Mouse (Mus musculus) B cell, adult 62 days (primary cell): Measurements from ENCODE around the gene Gpd1. TPM values are rescaled to one million over a fixed set of nuclear protein-coding genes. Genes with fewer than 3 reads are reported as not detected.

Source experiments
- total RNA-seq: library from RNA; stranded (reverse); gene quantifications from 4 replicates; pipeline ENCODE4 v1.2.4, GENCODE M21; 2023

The Gpd1 gene
- 0.77 to 2.6 TPM (median 1.2 TPM) in 4 replicates for total RNA-seq

DNA sequence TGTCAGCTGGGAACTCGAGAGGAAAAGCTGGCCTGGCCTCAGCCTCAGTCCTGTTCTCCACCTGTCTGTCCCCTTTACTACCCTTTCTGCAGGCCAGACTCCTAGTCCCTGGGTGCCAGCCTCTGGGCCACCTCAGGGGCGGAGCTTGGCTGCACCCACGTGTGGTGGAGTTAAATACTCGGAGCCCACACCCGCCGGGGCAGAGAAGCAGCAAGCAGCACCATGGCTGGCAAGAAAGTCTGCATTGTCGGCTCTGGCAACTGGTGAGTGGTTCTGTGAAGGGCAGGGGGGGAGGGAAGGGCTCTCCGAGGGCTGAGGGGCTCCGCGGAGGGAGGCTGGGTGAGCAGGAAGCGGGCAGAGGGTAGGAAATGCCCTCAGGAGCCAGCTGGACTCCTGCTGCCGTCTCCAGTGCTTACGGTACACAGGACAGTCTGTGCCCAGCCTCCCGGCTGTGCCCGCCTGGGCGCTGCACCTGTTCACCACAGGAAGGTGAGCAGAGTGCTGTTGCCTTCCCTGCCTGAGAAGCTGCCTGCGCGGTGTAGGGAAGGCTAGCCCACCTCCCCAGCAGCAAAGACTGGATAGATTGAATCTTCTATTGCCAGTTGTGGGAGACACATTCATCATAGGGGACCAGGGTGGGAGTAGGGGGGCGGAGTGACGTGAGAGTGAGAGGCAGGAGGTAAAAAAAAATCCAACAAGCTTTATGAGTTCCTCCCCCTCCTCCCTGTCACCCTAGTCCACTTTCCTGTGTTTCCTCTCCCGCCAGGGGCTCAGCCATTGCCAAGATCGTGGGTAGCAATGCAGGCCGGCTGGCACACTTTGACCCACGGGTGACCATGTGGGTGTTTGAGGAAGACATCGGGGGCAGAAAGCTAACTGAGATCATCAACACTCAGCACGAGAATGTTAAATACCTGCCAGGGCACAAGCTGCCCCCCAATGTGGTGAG, at the start of gene Gpd1:
Gene Gpd1, plus strand, starts transcription at position 130 of the 949 bp plus-strand sequence.

DNA sequence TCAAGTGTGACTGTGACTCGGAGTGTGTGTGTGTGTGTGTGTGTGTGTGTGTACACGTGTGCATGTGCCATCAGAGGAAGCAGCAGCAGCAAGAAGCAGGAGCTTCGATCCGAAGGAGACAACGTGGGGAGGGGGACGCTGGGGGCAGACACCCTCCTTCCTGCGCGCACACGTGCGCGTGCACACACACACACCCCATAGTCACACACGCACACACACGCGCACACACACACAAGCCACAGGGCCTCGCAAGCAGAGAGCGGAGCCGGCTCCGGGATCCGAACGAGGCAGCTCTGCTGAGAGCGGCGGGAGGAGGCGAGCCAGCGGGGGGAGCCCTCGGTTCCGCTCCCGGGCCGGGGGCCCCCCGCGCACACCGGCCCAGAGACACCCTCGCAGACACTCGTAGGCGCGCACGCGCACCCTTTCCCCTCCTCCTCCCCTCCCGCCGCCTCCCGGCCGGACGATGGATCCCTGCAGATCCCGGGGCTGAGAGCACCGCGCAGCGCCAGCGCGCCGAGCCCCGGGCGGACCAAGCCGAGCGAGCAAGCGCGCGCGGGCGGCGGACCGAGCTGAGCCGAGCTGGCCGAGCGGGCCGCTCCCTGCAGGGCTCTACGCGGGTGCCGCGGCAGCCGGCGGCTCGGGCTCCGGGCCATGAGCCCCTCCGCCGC, 47.0 kb upstream of the Gpd1 start, which contains the start of gene Asic1:
Gene Asic1, plus strand, starts transcription at position 215 of the 668 bp plus-strand sequence.

DNA sequence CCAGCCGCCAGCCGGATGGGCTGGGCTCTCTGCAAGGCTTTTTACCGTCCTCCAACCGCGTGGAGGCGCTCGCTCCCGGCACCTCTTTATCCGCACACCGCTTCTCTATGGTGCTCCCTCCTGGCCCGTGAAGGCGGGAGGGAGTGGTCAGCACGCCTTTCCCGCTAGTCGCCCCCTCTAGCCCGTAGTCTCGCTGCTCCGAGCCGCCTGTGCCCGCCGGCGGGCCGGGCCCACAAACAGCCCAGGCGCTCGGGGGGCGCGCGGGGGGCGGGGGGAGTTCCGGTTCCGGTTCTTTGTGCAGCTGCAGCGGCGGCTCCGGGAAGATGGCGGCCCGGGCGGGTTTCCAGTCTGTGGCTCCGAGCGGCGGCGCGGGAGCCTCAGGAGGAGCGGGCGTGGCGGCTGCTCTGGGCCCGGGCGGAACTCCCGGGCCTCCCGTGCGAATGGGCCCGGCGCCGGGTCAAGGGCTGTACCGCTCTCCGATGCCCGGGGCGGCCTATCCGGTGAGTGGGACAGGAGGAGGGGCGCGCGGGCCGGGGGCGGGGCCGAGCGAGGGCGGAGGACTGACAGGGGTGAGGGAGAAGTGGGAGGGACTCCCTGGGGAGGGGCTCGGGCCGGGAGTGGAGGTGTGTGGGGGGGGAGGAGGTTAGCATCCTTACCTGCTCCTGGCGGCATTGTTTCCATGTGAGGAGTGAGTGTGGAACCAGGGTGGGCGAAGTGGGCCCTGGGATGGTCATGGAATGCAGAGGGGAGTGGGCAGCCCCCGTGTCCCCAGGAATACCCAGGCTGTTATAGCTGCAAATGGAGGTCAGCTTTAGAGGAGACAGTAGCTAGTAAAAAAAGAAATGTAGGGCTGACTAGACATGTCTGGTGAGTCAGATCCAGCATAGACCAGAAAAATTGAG, 15.1 kb upstream of the Gpd1 start, which contains the start of gene Smarcd1:
Gene Smarcd1, plus strand, starts transcription at position 131 of the 902 bp plus-strand sequence.

DNA sequence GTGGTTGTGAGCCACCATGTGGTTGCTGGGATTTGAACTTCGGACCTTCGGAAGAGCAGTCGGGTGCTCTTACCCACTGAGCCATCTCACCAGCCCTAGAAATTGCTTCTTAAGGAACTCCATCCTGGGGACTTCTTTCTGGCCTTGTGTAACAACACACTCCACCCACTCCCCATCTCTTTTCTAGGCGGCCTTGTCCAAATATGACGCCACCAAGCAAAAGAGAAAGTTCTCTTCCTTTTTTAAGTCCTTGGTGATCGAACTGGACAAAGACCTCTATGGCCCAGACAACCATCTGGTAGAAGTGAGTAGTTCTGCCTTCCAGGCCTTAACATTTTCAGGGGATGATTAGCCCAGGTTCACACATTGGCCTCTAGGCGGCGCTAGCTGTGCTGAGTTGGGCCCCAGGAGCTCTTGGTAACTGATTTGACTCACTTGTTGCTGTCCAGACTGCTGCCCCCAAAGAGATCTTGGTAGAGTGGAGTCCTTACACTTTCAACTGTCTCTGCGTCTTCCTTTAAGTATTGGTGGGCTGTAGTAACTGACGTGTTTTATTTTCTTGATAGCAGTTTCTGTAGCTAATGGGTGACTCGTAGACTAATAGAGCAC, 11.8 kb upstream of the Gpd1 start, which contains the start of gene Gm17349:
Gene Gm17349, minus strand, starts transcription at position 51 of the 609 bp plus-strand sequence.

DNA sequence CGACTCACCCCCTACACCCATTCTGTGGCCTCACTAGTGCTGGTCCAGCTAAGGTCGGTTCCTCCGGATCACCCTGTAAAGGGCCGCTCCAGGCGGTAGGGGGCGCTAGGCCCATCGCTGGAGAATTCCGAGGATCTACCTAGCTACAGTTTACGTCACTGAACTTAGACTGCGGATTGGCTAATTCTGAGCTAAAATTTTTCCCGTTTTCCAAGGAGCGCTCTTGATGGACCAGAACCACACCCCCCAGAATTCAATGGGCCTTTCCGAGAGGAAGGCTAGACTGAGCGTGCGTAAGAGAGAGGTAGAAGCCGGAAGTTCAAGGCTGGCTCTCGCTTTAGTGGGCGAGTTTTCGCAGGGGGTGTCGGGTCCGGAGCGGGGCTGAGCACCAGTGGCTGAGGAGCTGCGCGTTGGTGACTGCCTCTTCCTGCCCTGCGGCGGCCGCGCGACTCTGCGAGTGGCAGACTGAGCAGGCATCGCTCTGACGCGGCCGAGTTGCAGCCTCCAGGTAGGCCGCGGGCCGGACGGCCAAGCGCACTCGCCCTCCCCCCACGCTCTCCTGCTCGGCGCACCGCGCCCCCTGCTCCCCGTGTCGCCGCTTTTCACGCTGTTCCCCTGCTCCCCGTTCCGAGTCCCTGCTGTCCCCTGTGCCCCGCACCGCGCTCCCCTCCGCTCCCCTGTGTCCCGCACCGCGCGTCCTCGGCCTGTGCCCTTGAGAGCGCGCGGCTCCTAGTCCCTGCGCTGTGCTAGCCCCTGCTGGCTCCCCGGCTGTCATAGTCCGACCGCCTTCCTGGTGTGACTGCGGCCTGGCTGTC, 8.2 kb downstream of the Gpd1 start, which contains the start of gene Cox14:
Gene Cox14, plus strand, starts transcription at position 278 of the 815 bp plus-strand sequence.

DNA sequence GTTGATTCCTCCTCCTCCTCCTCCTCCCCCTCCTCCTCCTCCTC, 55.4 kb downstream of the Gpd1 start, which contains the start of gene Cers5:
Gene Cers5, minus strand, starts transcription at position 5 of the 44 bp plus-strand sequence.

Other genes starting within 250 kb of the Gpd1 start
- 5.0 to 6.7 TPM (median 6.3 TPM) in 4 replicates for gene Bcdin3d, start 242.8 kb upstream of the Gpd1 start, total RNA-seq
- not detected in 4 replicates for gene Faim2, start 189.3 kb upstream of the Gpd1 start, total RNA-seq
- not detected in 4 replicates for gene Aqp2, start 138.5 kb upstream of the Gpd1 start, total RNA-seq
- not detected in 4 replicates for gene Aqp5, start 126.7 kb upstream of the Gpd1 start, total RNA-seq
- gene Aqp6, start 116.1 kb upstream of the Gpd1 start, total RNA-seq = not detected in 4 replicates
- gene Racgap1, start 65.9 kb upstream of the Gpd1 start, total RNA-seq = 6.1 to 10.4 TPM (median 7.8 TPM) in 4 replicates
- 0.27 to 0.49 TPM (median 0.38 TPM) in 4 replicates for gene Asic1, start 47.1 kb upstream of the Gpd1 start, total RNA-seq
- 64.1 to 69.6 TPM (median 65.6 TPM) in 4 replicates for gene Smarcd1, start 15.4 kb upstream of the Gpd1 start, total RNA-seq
- 2.7 to 6.9 TPM (median 4.1 TPM) in 4 replicates for gene Gm17349, start 12.0 kb upstream of the Gpd1 start, total RNA-seq
- gene Cox14, start 8.1 kb downstream of the Gpd1 start, total RNA-seq = 45.2 to 51.9 TPM (median 47.5 TPM) in 4 replicates
- 55.2 to 63.7 TPM (median 56.0 TPM) in 4 replicates for gene Cers5, start 55.4 kb downstream of the Gpd1 start, total RNA-seq
- 1.2 to 2.1 TPM (median 1.3 TPM) in 4 replicates for gene Lima1, start 157.9 kb downstream of the Gpd1 start, total RNA-seq
- not detected in 4 replicates for gene Fam186a, start 249.5 kb downstream of the Gpd1 start, total RNA-seq